In genomic region chr4:94476749-94477399, GRCm38 (mm10) we compare ENCODE assay signal across 10 mouse cellular contexts.
DNase-seq lines count a peak whose midpoint lies in the region; ATAC-seq and TF ChIP-seq lines count a peak whose summit lies in the region.
"Had no signal": no experiment of that assay in that cellular context is flagged by ENCODE, and none has a peak within 500 bp of the region (broad histone marks: within the 10 kb centered on the region; RNA-seq: fewer than 3 reads in every experiment).

No protein-coding gene starts in this region.

- no peak overlapping the region for H3K9ac ChIP-seq in hindbrain, embryonic 11.5 days (ENCODE audit: low read depth, low read length)
- no peak overlapping the region for H3K9ac ChIP-seq in hindbrain, embryonic 13.5 days

- peak overlapping the region; percentile 41 for H3K4me3 ChIP-seq in layer of hippocampus, adult 2 months
- peak overlapping the region; percentile 11 for H3K4me3 ChIP-seq in bone marrow, adult 2 months (replicated peaks; ENCODE audit: control insufficient read depth, low read depth, low read length)
- no peak overlapping the region for H3K4me3 ChIP-seq in hindbrain, embryonic 11.5 days (ENCODE audit: low read depth, low read length)
- no peak overlapping the region for H3K4me3 ChIP-seq in hindbrain, embryonic 13.5 days
- H3K4me3 ChIP-seq: megakaryocyte, embryonic 14.5 days had no signal

- no peaks in the 10 kb centered on the region for H3K27me3 ChIP-seq in hindbrain, embryonic 11.5 days (ENCODE audit: control insufficient read depth, insufficient read depth, low read length)
- H3K27me3 ChIP-seq in hindbrain, embryonic 13.5 days: no peaks in the 10 kb centered on the region
- H3K27me3 ChIP-seq: megakaryocyte, embryonic 14.5 days; Patski had no signal

- WGBS in bone marrow, adult 2 months: 75% methylated on average over 18 of the region's 18 CpGs
- 85% methylated on average over 18 of the region's 18 CpGs for WGBS in hindbrain, embryonic 11.5 days
- WGBS in hindbrain, embryonic 13.5 days: 84% methylated on average over 18 of the region's 18 CpGs

- TF ChIP-seq POLR2A in bone marrow, adult 2 months (IDR thresholded peaks at IDR 0.05; ENCODE audit: borderline replicate concordance, control insufficient read depth, low read depth, low read length): no peak

- H3K9me3 ChIP-seq in hindbrain, embryonic 11.5 days (ENCODE audit: control insufficient read depth, low read length): no peaks in the 10 kb centered on the region
- no peaks in the 10 kb centered on the region for H3K9me3 ChIP-seq in hindbrain, embryonic 13.5 days

- no peak for TF ChIP-seq CTCF in layer of hippocampus, adult 2 months (conservative IDR thresholded peaks at IDR 0.05)
- TF ChIP-seq CTCF in bone marrow, adult 2 months (IDR thresholded peaks at IDR 0.05; ENCODE audit: control insufficient read depth, insufficient read depth, low read length): no peak

- no peaks in the 10 kb centered on the region for H3K4me1 ChIP-seq in bone marrow, adult 2 months (ENCODE audit: control insufficient read depth, insufficient read depth, low read length)
- H3K4me1 ChIP-seq in hindbrain, embryonic 11.5 days (replicated peaks; ENCODE audit: control insufficient read depth, insufficient read depth, low read length): no peaks in the 10 kb centered on the region
- 0 out of 2 replicates have a peak, but pooled peaks cover 3% of the 10 kb centered on the region for H3K4me1 ChIP-seq in hindbrain, embryonic 13.5 days (replicated peaks)
- H3K4me1 ChIP-seq: megakaryocyte, embryonic 14.5 days had no signal

- peak overlapping the region; percentile 24; the same call in 1 of the 2 replicates for H3K27ac ChIP-seq in layer of hippocampus, adult 2 months
- H3K27ac ChIP-seq in bone marrow, adult 2 months (ENCODE audit: control insufficient read depth, insufficient read depth, low read depth, low read length, poor library complexity): no peak overlapping the region
- no peak overlapping the region for H3K27ac ChIP-seq in hindbrain, embryonic 11.5 days (ENCODE audit: low read depth, low read length)
- no peak overlapping the region for H3K27ac ChIP-seq in hindbrain, embryonic 13.5 days

- ATAC-seq in hindbrain, embryonic 11.5 days (ENCODE audit: low FRiP score): no peak
- no peak for ATAC-seq in hindbrain, embryonic 13.5 days (ENCODE audit: low FRiP score)
- ATAC-seq: Patski had no signal

- no peak for DNase-seq in layer of hippocampus, adult 2 months (ENCODE audit: low spot score in 2 of 2)
- no peak for DNase-seq in layer of hippocampus, adult 9-10 months (ENCODE audit: low spot score)
- DNase-seq in heart, adult 9 months (ENCODE audit: low spot score in 2 of 2): peak; percentile 66 to 68
- peak; percentile 7 to 11 for DNase-seq in kidney, postnatal 4 days
- DNase-seq in hindbrain, embryonic 11.5 days (ENCODE audit: low spot score): no peak
- no peak for DNase-seq in spleen, postnatal 4 days (ENCODE audit: low spot score in 2 of 2)

- no peak overlapping the region for H3K4me2 ChIP-seq in hindbrain, embryonic 11.5 days (replicated peaks; ENCODE audit: low read depth, low read length)
- no peak overlapping the region for H3K4me2 ChIP-seq in hindbrain, embryonic 13.5 days

- no peaks in the 10 kb centered on the region for H3K36me3 ChIP-seq in hindbrain, embryonic 11.5 days (ENCODE audit: control insufficient read depth, insufficient read depth, low read length)
- H3K36me3 ChIP-seq in hindbrain, embryonic 13.5 days: no peaks in the 10 kb centered on the region

Comparison
In these comparisons a context has a peak if more than half of its experiments do, and no peak if none do; other contexts are left out.
1. DNase-seq: peak in heart, adult 9 months (2 of 2) and kidney, postnatal 4 days (2 of 2); none in layer of hippocampus, adult 2 months (0 of 2), layer of hippocampus, adult 9-10 months (single experiment), hindbrain, embryonic 11.5 days (single experiment) and spleen, postnatal 4 days (0 of 2).
2. H3K4me3 ChIP-seq: peak in layer of hippocampus, adult 2 months (single experiment) and bone marrow, adult 2 months (single experiment); none in hindbrain, embryonic 11.5 days (single experiment) and hindbrain, embryonic 13.5 days (single experiment).